Mouse (Mus musculus) layer of hippocampus, adult 6 months (tissue): ENCODE data around the gene Vmn2r68. TPM values are rescaled to one million over a fixed set of nuclear protein-coding genes. Genes with fewer than 3 reads are reported as not detected.

Experiments
- long read RNA-seq, 2 experiments: library from polyadenylated mRNA; unstranded; transcript quantifications; one replicate each; pipeline ENCODE4 v2.0.0; 2019 to 2020
- polyA plus RNA-seq: library from polyadenylated mRNA; unstranded; fragments of <200 nt; fragmentation: Nextera tagmentation; gene quantifications from 2 replicates; pipeline ENCODE4 v1.2.3, GENCODE M21; 2021

Gene Vmn2r68
- polyA plus RNA-seq: not detected in 2 replicates
- long read RNA-seq, experiment 1: 0 reads
- long read RNA-seq, experiment 2: 0 reads

GRCm38 (mm10) chr7:85237683-85238082 is at the start of gene Vmn2r68:
Gene Vmn2r68 (minus strand): TSS chr7:85237783.

Other genes with a start within 250 kb of the Vmn2r68 start
- gene Vmn2r66, start 225.5 kb downstream of the Vmn2r68 start, polyA plus RNA-seq: not detected in 2 replicates
- gene Vmn2r67, start 81.8 kb downstream of the Vmn2r68 start, polyA plus RNA-seq: not detected in 2 replicates
- not detected in 2 replicates for gene Vmn2r69, start 178.1 kb upstream of the Vmn2r68 start, polyA plus RNA-seq